Mouse (Mus musculus): ENCODE results near the gene Bnc2.

GRCm38 (mm10) chr4:84488323-84488722, 186.8 kb downstream of the Bnc2 start:
- no peak for TF ChIP-seq CTCF (IDR thresholded peaks at IDR 0.05; ENCODE audit: control insufficient read depth, insufficient read depth, low read length)
- TF ChIP-seq POLR2A (IDR thresholded peaks at IDR 0.05; ENCODE audit: borderline replicate concordance, control insufficient read depth, low read depth, low read length): no peak
